Mouse (Mus musculus) liver, embryonic 14.5 days (tissue): Measurements from ENCODE around the gene Tada1. TPM values are rescaled to one million over a fixed set of nuclear protein-coding genes. Genes with fewer than 3 reads are reported as not detected.

Source experiments
- ATAC-seq: fragments of 200-750 bp; cut with Nextera tagmentation; 2 replicates; pipeline ENCODE4 v1.8.0; 2017; ENCODE audit warnings: moderate number of reproducible peaks, mild to moderate bottlenecking, moderate library complexity; ENCODE audit not compliant: insufficient read depth
- DNase-seq, 3 experiments: peaks; one replicate each; pipeline ENCODE4 v3.0.0-alpha.2; 2012 to 2013; ENCODE audit warnings: low read depth in 3 of 3, low spot score in 3 of 3
- H3K27ac ChIP-seq: fragments of 300-500 bp; sonication (generic); 2 replicates; pipeline ENCODE4 v1.5.1; 2014; ENCODE audit warnings: moderate library complexity, mild to moderate bottlenecking, control low read depth, inconsistent platforms
- H3K27me3 ChIP-seq: fragments of 300-500 bp; sonication (generic); 2 replicates; pipeline ENCODE4 v1.6.1; 2014; ENCODE audit warnings: mild to moderate bottlenecking, low read length, moderate library complexity; ENCODE audit not compliant: control insufficient read depth, insufficient read depth
- H3K36me3 ChIP-seq: fragments of 300-500 bp; sonication (generic); replicated peaks from 2 replicates; pipeline ENCODE4 v1.6.1; 2014; ENCODE audit warnings: low read depth; ENCODE audit not compliant: control insufficient read depth, insufficient read depth
- H3K4me1 ChIP-seq, 2 experiments: fragments of 200-500 bp in 1 of 2; fragments of 300-500 bp in 1 of 2; sonication (generic) in 1 of 2; replicated peaks; 2 replicates each; pipeline ENCODE4 v1.6.1; 2012 to 2014; ENCODE audit warnings: antibody characterized with exemption in 1 of 2, inconsistent platforms in 1 of 2, low read length in 1 of 2; ENCODE audit not compliant: control insufficient read depth in 2 of 2, insufficient read depth in 2 of 2
- H3K4me2 ChIP-seq: fragments of 300-500 bp; sonication (generic); 2 replicates; pipeline ENCODE4 v1.6.1; 2014; ENCODE audit warnings: low read depth, mild to moderate bottlenecking, control low read depth, moderate library complexity
- H3K4me3 ChIP-seq, 2 experiments: fragments of 200-500 bp in 1 of 2; fragments of 300-500 bp in 1 of 2; sonication (generic) in 1 of 2; 2 replicates each; pipeline ENCODE4 v1.5.1; 2012 to 2014; ENCODE audit warnings: low read depth in 2 of 2, low read length in 2 of 2, mild to moderate bottlenecking in 2 of 2, control low read depth in 1 of 2, inconsistent platforms in 1 of 2, moderate library complexity in 1 of 2; ENCODE audit not compliant: insufficient read depth in 1 of 2
- H3K9ac ChIP-seq: fragments of 300-500 bp; sonication (generic); replicated peaks from 2 replicates; pipeline ENCODE4 v1.6.1; 2014; ENCODE audit warnings: mild to moderate bottlenecking, control low read depth, moderate library complexity
- H3K9me3 ChIP-seq: fragments of 300-500 bp; sonication (generic); 2 replicates; pipeline ENCODE4 v1.6.1; 2016; ENCODE audit warnings: low read length, mixed read lengths; ENCODE audit not compliant: control insufficient read depth
- CTCF ChIP-seq: IDR thresholded peaks from 2 replicates; pipeline ENCODE4 v1.5.1; 2016; ENCODE audit warnings: antibody characterized with exemption, low read depth, control low read depth
- EP300 ChIP-seq: IDR thresholded peaks from 2 replicates; pipeline ENCODE4 v1.6.1; 2016; ENCODE audit warnings: antibody characterized with exemption, low read depth
- WGBS: fragments of 180-500 bp; shearing (Covaris S2); extraction: QIAGEN DNeasy Blood & Tissue Kit; methylation state at CpG from one replicate; pipeline ENCODE4 v1.1.7; 2014; ENCODE audit not compliant: insufficient replicate concordance; 5-methylcytosine and 5-hydroxymethylcytosine counted together
- polyA plus RNA-seq, 2 experiments: library from polyadenylated mRNA; depleted of rRNA in 1 of 2; stranded (reverse) in 1 of 2; unstranded in 1 of 2; fragments of >200 nt; fragmentation: Nextera tagmentation in 1 of 2; extraction: Ambion mirVana in 1 of 2; gene quantifications; 2 replicates each; pipeline versions ENCODE4 v1.2.1 to v1.2.3; 2012 to 2014

Gene Tada1
- polyA plus RNA-seq, 2 experiments: 13.7 to 23.0 TPM

- no peak for TF ChIP-seq CTCF
- no peak for TF ChIP-seq EP300
- no peak for DNase-seq
- ATAC-seq: no peak
- no peak overlapping the region for H3K9ac ChIP-seq
- peaks cover 35% of the 10 kb centered on the region for H3K36me3 ChIP-seq
- 81% methylated on average over 16 of the region's 16 CpGs for WGBS
- no peaks in the 10 kb centered on the region for H3K9me3 ChIP-seq
- no peak overlapping the region for H3K27ac ChIP-seq
- H3K4me3 ChIP-seq: no peak overlapping the region
- H3K27me3 ChIP-seq: no peaks in the 10 kb centered on the region
- H3K4me2 ChIP-seq: no peak overlapping the region
- H3K4me1 ChIP-seq: no peaks in the 10 kb centered on the region
Observed at GRCm38 (mm10) chr1:166389406-166390125, 10.7 kb downstream of the Tada1 start.

- no peak overlapping the region for H3K27ac ChIP-seq
- H3K4me1 ChIP-seq: no peaks in the 10 kb centered on the region
- H3K4me2 ChIP-seq: no peak overlapping the region
- no peaks in the 10 kb centered on the region for H3K9me3 ChIP-seq
- no peaks in the 10 kb centered on the region for H3K27me3 ChIP-seq
- 83% methylated on average over 6 of the region's 6 CpGs for WGBS
- no peak overlapping the region for H3K9ac ChIP-seq
- H3K36me3 ChIP-seq: peaks cover 35% of the 10 kb centered on the region
- no peak overlapping the region for H3K4me3 ChIP-seq
- DNase-seq (no peak), ATAC-seq (no peak)
- TF ChIP-seq CTCF: no peak
- no peak for TF ChIP-seq EP300
Observed at GRCm38 (mm10) chr1:166391671-166392070, 12.8 kb downstream of the Tada1 start.

GRCm38 (mm10) chr1:166394770-166395169 is 15.9 kb downstream of the Tada1 start:
- 73% methylated on average over 4 of the region's 4 CpGs for WGBS
- Histone ChIP-seq H3K27ac (no peak overlapping the region), H3K9ac (no peak overlapping the region), H3K36me3 (peaks cover 18% of the 10 kb centered on the region), H3K4me3 (no peak overlapping the region), H3K27me3 (no peaks in the 10 kb centered on the region), H3K4me1 (no peaks in the 10 kb centered on the region), H3K9me3 (no peaks in the 10 kb centered on the region), H3K4me2 (no peak overlapping the region)
- ATAC-seq (no peak), DNase-seq (no peak)
- no peak for TF ChIP-seq EP300
- TF ChIP-seq CTCF: no peak

- peaks cover 14% of the 10 kb centered on the region for H3K36me3 ChIP-seq
Observed at GRCm38 (mm10) chr1:166395661-166396060, 16.8 kb downstream of the Tada1 start.

GRCm38 (mm10) chr1:166396381-166396780 is 17.5 kb downstream of the Tada1 start:
- DNase-seq: no peak
- no peak overlapping the region for H3K4me2 ChIP-seq
- H3K4me3 ChIP-seq: no peak overlapping the region
- no peak overlapping the region for H3K27ac ChIP-seq
- ATAC-seq: no peak
- 62% methylated on average over 6 of the region's 6 CpGs for WGBS
- H3K4me1 ChIP-seq: no peaks in the 10 kb centered on the region
- peaks cover 9% of the 10 kb centered on the region for H3K36me3 ChIP-seq
- H3K27me3 ChIP-seq: no peaks in the 10 kb centered on the region
- H3K9ac ChIP-seq: no peak overlapping the region
- TF ChIP-seq EP300 (no peak), CTCF (no peak)
- no peaks in the 10 kb centered on the region for H3K9me3 ChIP-seq

More at GRCm38 (mm10) chr1:166395661-166396060, 16.8 kb downstream of the Tada1 start:
- no peaks in the 10 kb centered on the region for H3K27me3 ChIP-seq
- ATAC-seq (no peak), DNase-seq (no peak)
- no peak for TF ChIP-seq CTCF
- H3K9ac ChIP-seq: no peak overlapping the region
- no peak overlapping the region for H3K27ac ChIP-seq
- H3K9me3 ChIP-seq: no peaks in the 10 kb centered on the region
- 72% methylated on average over 5 of the region's 5 CpGs for WGBS
- no peaks in the 10 kb centered on the region for H3K4me1 ChIP-seq
- no peak overlapping the region for H3K4me2 ChIP-seq
- no peak overlapping the region for H3K4me3 ChIP-seq
